Mouse (Mus musculus) gastrocnemius, postnatal 10 days (tissue): ENCODE results near the gene Fgfrl1. TPM values are rescaled to one million over a fixed set of nuclear protein-coding genes. Genes with fewer than 3 reads are reported as not detected.

Experiments used
- total RNA-seq, 2 experiments: library from RNA; stranded (reverse); gene quantifications; 2 replicates each; pipeline ENCODE4 v1.2.3; 2021

Fgfrl1 gene
- total RNA-seq, 2 experiments from 2014 or later = 67.3 to 80.5 TPM

Other genes with a start within 250 kb of the Fgfrl1 start
- gene Mfsd7a, start 243.5 kb upstream of the Fgfrl1 start, total RNA-seq = 1 to 10 TPM; 1.9 to 2.6 TPM
- gene Pcgf3, start 231.2 kb upstream of the Fgfrl1 start, total RNA-seq = 10 to 100 TPM; 58.0 to 61.6 TPM
- gene Cplx1, start 142.4 kb upstream of the Fgfrl1 start, total RNA-seq = under 1 TPM; 0.45 to 0.54 TPM
- 10 to 100 TPM; 19.7 to 23.0 TPM for gene Gak, start 62.6 kb upstream of the Fgfrl1 start, total RNA-seq
- gene Tmem175, start 62.6 kb upstream of the Fgfrl1 start, total RNA-seq = 1 to 10 TPM; 6.8 to 7.8 TPM
- 1 to 10 TPM; 6.3 to 8.0 TPM for gene Idua, start 32.1 kb upstream of the Fgfrl1 start, total RNA-seq
- gene Dgkq, start 22.7 kb upstream of the Fgfrl1 start, total RNA-seq = 1 to 10 TPM; 3.7 to 8.3 TPM
- gene Slc26a1, start 16.8 kb upstream of the Fgfrl1 start, total RNA-seq = under 1 TPM; 0.07 to 0.20 TPM
- gene Rnf212, start 82.6 kb downstream of the Fgfrl1 start, total RNA-seq = not detected
- gene Tmed11, start 103.0 kb downstream of the Fgfrl1 start, total RNA-seq = not detected
- gene Vmn2r8, start 116.5 kb downstream of the Fgfrl1 start, total RNA-seq = not detected
- not detected for gene Vmn2r9, start 160.2 kb downstream of the Fgfrl1 start, total RNA-seq